Mouse (Mus musculus) kidney, adult 2 months (tissue): ENCODE results near the gene Adgrg6. TPM values are rescaled to one million over a fixed set of nuclear protein-coding genes. Genes with fewer than 3 reads are reported as not detected.

Experiments
- DNase-seq: peaks from one replicate; pipeline ENCODE4 v3.0.0; 2021
- H3K27ac ChIP-seq: fragments of 200-500 bp; 2 replicates; pipeline ENCODE4 v1.5.1; 2012; ENCODE audit warnings: low read depth, low read length, control low read depth, inconsistent platforms; ENCODE audit not compliant: insufficient read depth
- H3K27me3 ChIP-seq: fragments of 200-500 bp; replicated peaks from 2 replicates; pipeline ENCODE4 v1.6.1; 2012; ENCODE audit warnings: mild to moderate bottlenecking, moderate library complexity, low read length, inconsistent platforms; ENCODE audit not compliant: control insufficient read depth, insufficient read depth
- H3K36me3 ChIP-seq: fragments of 200-500 bp; 2 replicates; pipeline ENCODE4 v1.6.1; 2012; ENCODE audit warnings: mild to moderate bottlenecking, moderate library complexity, low read length, inconsistent platforms; ENCODE audit not compliant: control insufficient read depth, insufficient read depth
- H3K4me1 ChIP-seq: fragments of 200-500 bp; 2 replicates; pipeline ENCODE4 v1.6.1; 2011; ENCODE audit warnings: low read length; ENCODE audit not compliant: control insufficient read depth, insufficient read depth
- H3K4me3 ChIP-seq: fragments of 200-500 bp; 2 replicates; pipeline ENCODE4 v1.5.1; 2011; ENCODE audit warnings: mild to moderate bottlenecking, low read depth, low read length, control low read depth; ENCODE audit not compliant: insufficient read depth
- CTCF ChIP-seq: fragments of 200-500 bp; conservative IDR thresholded peaks from 2 replicates; pipeline ENCODE4 v1.5.1; 2011; ENCODE audit warnings: low read depth, mild to moderate bottlenecking, control low read depth, low read length, moderate library complexity, mixed read lengths; ENCODE audit not compliant: insufficient read depth, insufficient read length
- POLR2A ChIP-seq: fragments of 200-500 bp; IDR thresholded peaks from one replicate; pipeline ENCODE4 v1.6.1; 2011; ENCODE audit warnings: low read depth, low read length, control low read depth
- WGBS: fragments of 180-500 bp; shearing (Covaris S2); methylation state at CpG from one replicate; pipeline ENCODE4 v1.1.7; 2018; 5-methylcytosine and 5-hydroxymethylcytosine counted together
- polyA plus RNA-seq: library from polyadenylated mRNA; depleted of rRNA; stranded (reverse); fragments of >200 nt; gene quantifications from 2 replicates; pipeline ENCODE4 v1.2.3, GENCODE M21; 2012; rRNA removed

Adgrg6 gene
- polyA plus RNA-seq: 1.1 and 1.9 TPM in 2 replicates

DNA sequence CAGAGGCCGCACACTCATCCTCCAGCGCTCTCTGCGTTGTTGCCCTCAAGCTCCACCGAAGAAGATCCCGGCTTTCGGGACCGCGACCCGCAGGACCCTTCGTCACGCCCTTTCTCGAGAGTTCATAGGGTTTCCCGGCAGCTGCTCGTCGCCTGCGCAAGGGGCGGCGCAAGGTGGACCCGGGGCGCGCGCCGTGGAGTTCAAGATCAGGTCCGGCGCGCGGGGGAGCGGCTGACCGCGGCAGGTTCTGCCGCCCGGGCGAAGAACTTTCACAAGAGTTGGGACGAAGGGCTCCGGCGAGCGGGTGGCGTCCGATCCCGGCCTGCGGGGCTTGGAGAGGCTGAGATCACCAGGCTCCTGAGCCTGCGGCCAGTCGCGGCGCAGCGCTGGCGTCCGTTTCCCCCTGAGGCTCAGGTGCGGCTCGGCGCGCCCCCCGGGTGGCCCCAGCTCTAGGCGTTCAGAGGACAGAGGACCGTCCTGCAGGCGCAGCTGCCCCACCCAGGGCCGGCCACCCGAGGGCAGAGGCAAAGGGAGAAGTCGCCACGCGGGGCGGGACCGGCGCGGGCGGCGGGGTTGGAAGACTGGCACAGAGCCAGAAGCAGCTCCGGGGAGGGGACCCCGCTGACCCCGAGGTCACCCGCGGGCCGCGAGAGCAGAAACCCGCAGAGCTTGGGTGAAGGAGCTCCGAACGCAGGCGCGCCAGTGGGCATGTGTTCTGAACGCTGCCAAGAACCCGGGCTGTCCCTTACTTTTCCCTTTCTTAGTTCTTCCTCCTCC, at the start of gene Adgrg6:
Gene Adgrg6, minus strand, starts transcription at position 719 of the 777 bp plus-strand sequence.
- H3K27me3 ChIP-seq: no peaks in the 10 kb centered on the region
- no peaks in the 10 kb centered on the region for H3K4me1 ChIP-seq
- TF ChIP-seq CTCF: no peak
- TF ChIP-seq POLR2A: no peak
- H3K27ac ChIP-seq: 0 out of 2 replicates have a peak within 1 kb of the TSS, but pooled peaks have one; percentile 23
- peak; percentile 27 for DNase-seq
- H3K4me3 ChIP-seq: peak within 1 kb of the TSS; percentile 65
- 1% methylated on average over 77 of the region's 81 CpGs for WGBS
- no peaks in the 10 kb centered on the region for H3K36me3 ChIP-seq

DNA sequence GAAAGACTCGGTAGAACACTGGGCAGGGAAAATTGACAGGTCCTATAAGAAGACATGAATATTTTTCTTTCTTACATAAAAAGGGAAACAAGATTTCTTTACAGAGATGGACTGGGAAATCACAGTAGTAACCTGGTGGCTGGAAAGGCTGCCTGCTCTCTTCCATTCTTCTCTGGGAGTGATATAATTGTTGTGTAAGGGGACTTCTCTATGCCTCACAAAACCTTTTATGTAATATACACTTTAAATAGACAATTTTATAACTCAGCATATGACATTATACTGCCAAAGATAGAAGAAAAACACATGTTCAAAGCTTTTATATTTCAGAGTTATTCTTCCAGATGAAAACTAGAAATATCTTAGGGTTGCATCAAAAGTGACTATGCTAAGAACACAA, 46.8 kb upstream of the Adgrg6 start:
- Histone ChIP-seq H3K4me1 (no peaks in the 10 kb centered on the region), H3K4me3 (no peak overlapping the region), H3K27ac (no peak overlapping the region), H3K27me3 (no peaks in the 10 kb centered on the region), H3K36me3 (no peaks in the 10 kb centered on the region)
- WGBS: 90% methylated on average over 1 of the region's 1 CpGs
- no peak for DNase-seq
- no peak for TF ChIP-seq POLR2A
- TF ChIP-seq CTCF: no peak

DNA sequence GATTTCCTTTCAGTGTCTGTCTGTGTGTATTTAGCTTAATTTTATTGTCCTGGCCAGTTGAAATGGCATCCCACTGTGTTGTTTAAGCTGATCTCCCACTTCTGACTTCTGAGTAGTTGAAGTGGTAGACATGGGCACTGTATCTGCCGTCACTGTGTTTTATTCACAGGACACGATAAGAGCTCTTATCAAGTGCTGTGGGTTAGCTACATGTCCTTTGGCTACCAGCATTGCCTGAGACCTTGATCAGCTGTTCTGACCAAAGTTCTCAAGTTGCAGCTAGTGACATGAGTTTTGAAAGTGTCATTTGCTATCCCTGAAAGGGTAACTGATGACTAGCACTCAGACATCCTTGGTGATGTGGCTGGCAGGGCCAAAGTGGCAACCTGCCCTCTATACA, 45.4 kb upstream of the Adgrg6 start:
- no peak overlapping the region for H3K4me3 ChIP-seq
- no peaks in the 10 kb centered on the region for H3K36me3 ChIP-seq
- H3K4me1 ChIP-seq: no peaks in the 10 kb centered on the region
- H3K27ac ChIP-seq: no peak overlapping the region
- no peak for DNase-seq
- H3K27me3 ChIP-seq: no peaks in the 10 kb centered on the region
- TF ChIP-seq CTCF (no peak), POLR2A (no peak)
- WGBS: 96% methylated on average over 2 of the region's 2 CpGs

DNA sequence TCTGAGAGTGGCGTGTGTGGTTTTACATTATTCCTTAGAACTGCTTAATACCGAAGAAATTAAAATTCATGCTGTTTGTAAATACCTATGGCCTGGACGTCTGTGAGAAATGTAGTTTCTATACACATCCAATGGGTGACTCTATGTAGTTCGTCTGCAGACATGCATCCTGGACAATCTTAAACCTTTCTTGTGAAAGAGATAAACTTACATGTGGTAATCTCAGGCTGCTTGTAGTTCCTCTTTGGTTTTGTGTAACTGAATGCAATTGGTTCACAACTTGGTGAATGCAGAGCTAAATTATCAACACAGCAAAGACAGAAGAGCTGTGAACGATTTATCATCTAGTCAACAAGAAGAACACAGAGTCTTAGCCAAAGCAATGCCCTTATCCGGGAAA, 44.2 kb upstream of the Adgrg6 start:
- Histone ChIP-seq H3K4me3 (no peak overlapping the region), H3K4me1 (no peaks in the 10 kb centered on the region), H3K27me3 (no peaks in the 10 kb centered on the region), H3K27ac (no peak overlapping the region), H3K36me3 (no peaks in the 10 kb centered on the region)
- TF ChIP-seq POLR2A (no peak), CTCF (no peak)
- WGBS: 90% methylated on average over 6 of the region's 6 CpGs
- no peak for DNase-seq

DNA sequence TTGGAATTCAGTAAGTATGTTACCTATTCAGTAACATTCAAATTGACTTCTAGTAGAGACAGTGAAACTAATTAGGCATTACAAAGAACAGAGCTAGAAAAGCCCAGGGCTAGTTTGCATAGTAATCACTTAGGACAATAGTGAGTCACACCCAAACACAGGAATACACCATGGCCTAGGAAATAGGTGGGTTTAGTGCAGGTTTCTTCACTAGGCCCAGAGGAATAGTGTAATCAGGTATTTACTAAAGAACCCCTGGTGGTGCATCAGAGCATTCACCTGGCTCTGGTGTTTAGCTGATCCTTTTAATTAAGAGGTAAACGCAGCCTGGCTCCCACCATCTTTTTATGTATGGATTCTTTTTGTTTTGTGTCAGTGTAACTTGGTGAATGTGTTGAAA, 38.0 kb upstream of the Adgrg6 start:
- DNase-seq: no peak
- TF ChIP-seq CTCF (no peak), POLR2A (no peak)
- Histone ChIP-seq H3K4me1 (no peaks in the 10 kb centered on the region), H3K27ac (no peak overlapping the region), H3K36me3 (no peaks in the 10 kb centered on the region), H3K27me3 (no peaks in the 10 kb centered on the region), H3K4me3 (no peak overlapping the region)
- 83% methylated on average over 1 of the region's 1 CpGs for WGBS

DNA sequence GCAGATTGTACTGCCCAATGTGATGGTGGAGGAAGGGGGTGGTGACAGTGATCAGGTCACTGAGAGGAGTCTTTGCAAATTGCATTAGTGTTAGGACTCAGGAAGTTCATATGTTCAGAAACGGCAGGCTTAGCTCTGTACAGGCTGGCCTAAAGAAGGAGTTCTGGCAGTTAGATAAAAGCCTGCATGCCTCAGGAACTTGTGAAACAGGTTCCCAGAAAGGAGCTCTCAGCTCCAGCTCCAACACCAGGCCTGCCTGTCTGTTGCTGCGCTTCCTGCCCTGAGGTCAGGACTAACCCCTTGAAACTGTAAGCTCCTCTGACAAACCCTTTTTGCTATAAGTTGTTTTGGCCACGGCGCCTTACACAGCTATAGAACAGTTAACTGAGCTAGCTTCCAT, 28.8 kb upstream of the Adgrg6 start:
- TF ChIP-seq CTCF: no peak
- no peak for TF ChIP-seq POLR2A
- H3K36me3 ChIP-seq: no peaks in the 10 kb centered on the region
- no peak overlapping the region for H3K4me3 ChIP-seq
- no peak overlapping the region for H3K27ac ChIP-seq
- DNase-seq: no peak
- no peaks in the 10 kb centered on the region for H3K27me3 ChIP-seq
- 75% methylated on average over 4 of the region's 4 CpGs for WGBS
- H3K4me1 ChIP-seq: no peaks in the 10 kb centered on the region

DNA sequence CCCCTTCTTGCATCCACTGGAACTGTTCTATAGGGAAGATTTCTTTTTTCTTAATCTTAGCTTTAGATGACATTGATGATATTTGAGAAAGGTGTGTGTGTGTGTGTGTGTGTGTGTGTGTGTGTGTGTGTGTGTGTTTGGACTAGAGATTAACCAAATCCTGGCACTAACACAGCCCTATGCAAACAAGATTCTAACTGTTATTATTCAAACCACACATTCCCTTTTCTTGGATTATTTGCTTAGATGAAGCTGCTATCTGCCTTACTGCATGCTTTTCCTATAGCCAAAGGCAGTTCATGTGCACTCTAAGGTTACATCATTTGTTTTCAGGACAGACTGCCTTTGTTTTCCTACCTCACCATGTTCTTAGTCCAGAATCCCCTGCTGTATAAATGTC, 25.7 kb upstream of the Adgrg6 start:
- H3K27me3 ChIP-seq: no peaks in the 10 kb centered on the region
- DNase-seq: no peak
- no peak for TF ChIP-seq POLR2A
- TF ChIP-seq CTCF: no peak
- no peak overlapping the region for H3K4me3 ChIP-seq
- H3K36me3 ChIP-seq: no peaks in the 10 kb centered on the region
- no peak overlapping the region for H3K27ac ChIP-seq
- no peaks in the 10 kb centered on the region for H3K4me1 ChIP-seq

DNA sequence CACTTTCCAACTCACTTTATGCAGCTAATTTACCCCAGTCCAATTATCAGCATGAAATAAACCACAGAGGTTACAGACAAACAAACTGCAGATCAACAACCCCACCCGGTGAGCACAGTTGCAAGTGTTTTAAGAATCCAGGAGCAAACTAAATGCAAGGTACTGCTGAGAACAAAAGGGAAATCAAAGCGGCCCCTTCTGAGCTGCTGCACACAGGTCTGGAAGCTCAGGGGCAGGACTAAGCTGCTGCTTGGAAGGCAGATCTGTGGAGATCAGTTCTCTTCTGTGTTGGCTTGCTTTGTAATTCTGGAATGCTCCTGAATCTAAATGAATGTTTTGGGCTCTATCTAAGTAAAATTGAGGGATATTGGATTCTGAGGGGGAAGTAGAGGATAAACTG, 25.2 kb upstream of the Adgrg6 start:
- DNase-seq: no peak

More for the DNA sequence above, 25.2 kb upstream of the Adgrg6 start:
- no peak overlapping the region for H3K27ac ChIP-seq
- H3K27me3 ChIP-seq: no peaks in the 10 kb centered on the region
- 11% methylated on average over 2 of the region's 2 CpGs for WGBS
- H3K4me3 ChIP-seq: no peak overlapping the region
- H3K4me1 ChIP-seq: no peaks in the 10 kb centered on the region
- no peaks in the 10 kb centered on the region for H3K36me3 ChIP-seq
- TF ChIP-seq CTCF: no peak
- no peak for TF ChIP-seq POLR2A
